Mouse (Mus musculus): ENCODE results near the gene Vmn1r124. TPM values are rescaled to one million over a fixed set of nuclear protein-coding genes. Genes with fewer than 3 reads are reported as not detected.

Vmn1r124 gene
- not detected for polyA plus RNA-seq (2017; shearing (Covaris generic))

DNA sequence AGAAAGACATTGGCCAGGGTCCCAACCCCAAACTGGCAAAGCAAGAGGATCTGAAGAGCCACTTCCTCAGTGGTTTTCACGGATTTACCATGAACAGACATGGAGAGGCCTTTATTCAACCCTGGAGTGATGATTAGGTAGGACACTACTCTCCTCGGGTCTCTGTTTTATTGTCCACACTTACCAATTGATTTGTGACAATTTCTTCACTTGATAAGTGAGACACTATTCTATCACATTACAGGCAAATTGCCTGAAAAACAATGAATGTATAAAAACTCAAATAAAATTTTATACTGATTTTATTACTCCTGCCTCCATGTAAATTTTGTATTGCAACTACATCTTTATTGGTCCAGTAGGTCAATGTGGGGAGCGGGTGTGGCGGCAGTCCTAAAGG lies at the start of gene Vmn1r124:
Gene Vmn1r124, minus strand, starts transcription at position 101 of the 400 bp plus-strand sequence.

DNA sequence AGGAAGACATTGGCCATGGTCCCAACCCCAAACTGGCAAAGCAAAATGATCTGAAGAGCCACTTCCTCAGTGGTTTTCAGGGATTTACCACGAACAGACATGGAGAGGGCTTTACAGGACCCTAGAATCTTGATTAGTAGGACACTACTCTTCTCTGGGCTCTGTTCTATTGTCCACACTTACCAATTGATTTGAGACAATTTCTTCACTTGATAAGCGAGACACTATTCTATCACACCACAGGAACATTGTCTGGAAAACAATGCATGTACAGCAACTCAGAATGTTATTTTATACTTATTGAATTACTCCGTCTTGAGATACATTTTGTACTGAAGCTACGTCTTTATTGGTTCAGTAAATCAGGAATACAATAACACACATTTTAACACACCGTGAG lies 41.0 kb upstream of the Vmn1r124 start, which contains the start of gene Vmn1r126:
Gene Vmn1r126, minus strand, starts transcription at position 101 of the 400 bp plus-strand sequence.

GRCm38 (mm10) chr7:21271879-21272278 lies 11.5 kb upstream of the Vmn1r124 start, which contains the start of gene Vmn1r125:
Gene Vmn1r125 (plus strand): TSS chr7:21272179.

Other genes starting within 250 kb of the Vmn1r124 start
- not detected for gene Vmn1r119, start 248.2 kb downstream of the Vmn1r124 start, polyA plus RNA-seq (2017; shearing (Covaris generic))
- not detected for gene Vmn1r120, start 206.8 kb downstream of the Vmn1r124 start, polyA plus RNA-seq (2017; shearing (Covaris generic))
- not detected for gene Vmn1r121, start 162.1 kb downstream of the Vmn1r124 start, polyA plus RNA-seq (2017; shearing (Covaris generic))
- not detected for gene Vmn1r122, start 126.5 kb downstream of the Vmn1r124 start, polyA plus RNA-seq (2017; shearing (Covaris generic))
- not detected for gene Vmn1r123, start 98.4 kb downstream of the Vmn1r124 start, polyA plus RNA-seq (2017; shearing (Covaris generic))
- gene Gm5157, start 70.2 kb downstream of the Vmn1r124 start, polyA plus RNA-seq (2017; shearing (Covaris generic)): not detected
- gene Vmn1r125, start 11.6 kb upstream of the Vmn1r124 start, polyA plus RNA-seq (2017; shearing (Covaris generic)): not detected
- gene Vmn1r126, start 40.9 kb upstream of the Vmn1r124 start, polyA plus RNA-seq (2017; shearing (Covaris generic)): 0.41 TPM
- gene Vmn1r127, start 59.2 kb upstream of the Vmn1r124 start, polyA plus RNA-seq (2017; shearing (Covaris generic)): not detected
- gene Vmn1r128, start 88.8 kb upstream of the Vmn1r124 start, polyA plus RNA-seq (2017; shearing (Covaris generic)): not detected
- not detected for gene Vmn1r129, start 100.7 kb upstream of the Vmn1r124 start, polyA plus RNA-seq (2017; shearing (Covaris generic))
- not detected for gene Gm6882, start 172.1 kb upstream of the Vmn1r124 start, polyA plus RNA-seq (2017; shearing (Covaris generic))